Mouse (Mus musculus): ENCODE measurements around the gene Capn13. TPM values are rescaled to one million over a fixed set of nuclear protein-coding genes. Genes with fewer than 3 reads are reported as not detected.

Gene Capn13
- polyA plus RNA-seq (2017; shearing (Covaris generic)): 0.13 TPM

DNA sequence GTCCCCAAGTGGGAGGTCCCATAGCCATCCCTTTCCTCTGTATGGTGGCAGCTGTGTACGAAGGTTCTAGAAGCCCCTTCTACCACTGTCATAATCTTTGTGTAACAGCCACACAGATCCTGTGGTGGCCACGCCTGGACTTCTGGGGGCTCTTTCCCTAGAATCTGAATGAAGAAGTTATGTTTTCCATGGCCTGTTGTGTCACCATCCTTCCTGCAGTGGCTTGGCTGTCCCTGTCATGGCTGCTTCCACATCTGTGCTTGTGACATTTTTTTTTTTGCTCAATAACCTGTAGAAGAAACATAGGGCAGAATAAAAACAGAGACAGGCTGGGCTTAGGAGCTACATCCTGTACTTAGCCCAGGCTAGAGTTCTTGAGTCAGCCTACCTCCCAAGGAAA is at the start of gene Capn13:
Gene Capn13 (minus strand): TSS at position 5 of the 400 bp plus-strand sequence.

